Mouse (Mus musculus) stomach, postnatal 0 days (tissue): ENCODE results near the gene Deaf1.

Source experiments
- CTCF ChIP-seq: IDR thresholded peaks from 2 replicates; pipeline ENCODE4 v1.5.1; 2016; ENCODE audit warnings: antibody characterized with exemption, low read depth, mild to moderate bottlenecking, moderate library complexity
- EP300 ChIP-seq: optimal IDR thresholded peaks from 2 replicates; pipeline ENCODE3; 2016; ENCODE audit warnings: antibody characterized with exemption

GRCm38 (mm10) chr7:141288042-141288441 is 39.4 kb downstream of the Deaf1 start:
- TF ChIP-seq CTCF: no peak
- TF ChIP-seq EP300: no peak
